Mouse (Mus musculus) bone marrow, adult 2 months (tissue): ENCODE results near the gene Olfr313.

Experiments used
- CTCF ChIP-seq: fragments of 200-500 bp; IDR thresholded peaks from 2 replicates; pipeline ENCODE4 v1.5.1; 2011; ENCODE audit warnings: low read length, control low read depth; ENCODE audit not compliant: control insufficient read depth, insufficient read depth
- POLR2A ChIP-seq: fragments of 200-500 bp; IDR thresholded peaks from 2 replicates; pipeline ENCODE4 v1.6.1; 2011; ENCODE audit warnings: low read depth, mild to moderate bottlenecking, control low read depth, low read length, borderline replicate concordance; ENCODE audit not compliant: control insufficient read depth

DNA sequence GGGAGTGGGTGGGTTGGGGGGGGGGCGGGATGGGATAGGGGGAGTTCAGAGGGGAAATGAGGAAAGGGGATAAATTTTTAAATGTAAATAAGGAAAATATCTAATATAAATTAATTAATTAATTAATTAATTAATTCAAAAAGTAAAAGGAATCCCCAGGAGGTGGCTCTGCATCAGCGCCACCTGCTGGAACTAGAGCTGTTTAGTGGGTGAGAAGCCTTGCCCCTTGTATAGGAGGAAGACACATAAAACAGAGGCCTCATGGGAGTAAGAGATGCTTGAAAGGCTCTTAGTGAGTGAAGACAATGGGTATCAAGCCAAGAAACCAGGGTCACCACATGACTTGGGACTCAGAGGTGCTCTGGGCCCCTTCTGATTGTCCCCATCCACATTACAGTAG lies 18.9 kb upstream of the Olfr313 start:
- TF ChIP-seq CTCF (no peak), POLR2A (no peak)
